Mouse (Mus musculus): ENCODE measurements around the gene Kars. TPM values are rescaled to one million over a fixed set of nuclear protein-coding genes. Genes with fewer than 3 reads are reported as not detected.

Gene Kars
- polyA plus RNA-seq (2015; fragmentation: Nextera tagmentation; extraction: Ambion mirVana), result 126 and 140 TPM in 2 replicates

- peaks cover 46% of the 10 kb centered on the region for H3K4me1 ChIP-seq (replicated peaks)
- H3K36me3 ChIP-seq, result peaks cover 23% of the 10 kb centered on the region
- H3K4me2 ChIP-seq, result peak within 1 kb of the TSS; percentile 99
- H3K4me3 ChIP-seq (replicated peaks), result peak within 1 kb of the TSS; percentile 96
- WGBS (ENCODE audit: insufficient replicate concordance), result under 1% methylated on average over 61 of the region's 61 CpGs
- peak; percentile 91 for DNase-seq
- no peaks in the 10 kb centered on the region for H3K9me3 ChIP-seq (replicated peaks)
- H3K27me3 ChIP-seq, result no peaks in the 10 kb centered on the region
- peak; percentile 92 for ATAC-seq (ENCODE audit: low read depth)
- peak within 1 kb of the TSS; percentile 87 for H3K27ac ChIP-seq
- peak within 1 kb of the TSS; percentile 92 for H3K9ac ChIP-seq
These were observed at the start of gene Kars, which contains the start of gene Terf2ip for GRCm38 (mm10) chr8:112010997-112011815. TSS of gene Kars (minus strand) at chr8:112011323. TSS of gene Terf2ip (plus strand) at chr8:112011398.

- no peak overlapping the region for H3K27ac ChIP-seq
- H3K36me3 ChIP-seq, result no peaks in the 10 kb centered on the region
- no peak for ATAC-seq (ENCODE audit: low read depth)
- DNase-seq, result no peak
- H3K4me3 ChIP-seq (replicated peaks), result no peak overlapping the region
- H3K9me3 ChIP-seq (replicated peaks), result no peaks in the 10 kb centered on the region
- no peaks in the 10 kb centered on the region for H3K4me1 ChIP-seq (replicated peaks)
- no peak overlapping the region for H3K9ac ChIP-seq
- no peak overlapping the region for H3K4me2 ChIP-seq
- H3K27me3 ChIP-seq, result no peaks in the 10 kb centered on the region
These were observed 43.3 kb upstream of the Kars start for GRCm38 (mm10) chr8:112054456-112054855.

- DNase-seq, result no peak
- H3K27ac ChIP-seq, result no peak overlapping the region
- no peaks in the 10 kb centered on the region for H3K4me1 ChIP-seq (replicated peaks)
- no peaks in the 10 kb centered on the region for H3K9me3 ChIP-seq (replicated peaks)
- H3K4me3 ChIP-seq (replicated peaks), result no peak overlapping the region
- H3K36me3 ChIP-seq, result no peaks in the 10 kb centered on the region
- no peak overlapping the region for H3K9ac ChIP-seq
- no peak for ATAC-seq (ENCODE audit: low read depth)
- no peaks in the 10 kb centered on the region for H3K27me3 ChIP-seq
- H3K4me2 ChIP-seq, result no peak overlapping the region
- WGBS (ENCODE audit: insufficient replicate concordance), result 60% methylated on average over 9 of the region's 9 CpGs
These were observed 40.4 kb upstream of the Kars start for GRCm38 (mm10) chr8:112051537-112051936.

GRCm38 (mm10) chr8:112049984-112050383 lies 38.9 kb upstream of the Kars start:
- Histone ChIP-seq H3K9me3 (replicated peaks) (no peaks in the 10 kb centered on the region), H3K9ac (no peak overlapping the region), H3K4me1 (replicated peaks) (no peaks in the 10 kb centered on the region), H3K27me3 (no peaks in the 10 kb centered on the region), H3K4me3 (replicated peaks) (no peak overlapping the region), H3K4me2 (no peak overlapping the region), H3K36me3 (no peaks in the 10 kb centered on the region), H3K27ac (no peak overlapping the region)
- no peak for DNase-seq
- no peak for ATAC-seq (ENCODE audit: low read depth)
- WGBS (ENCODE audit: insufficient replicate concordance), result 61% methylated on average over 6 of the region's 6 CpGs

- no peaks in the 10 kb centered on the region for H3K27me3 ChIP-seq
- no peak for DNase-seq
- H3K4me1 ChIP-seq (replicated peaks), result no peaks in the 10 kb centered on the region
- no peak overlapping the region for H3K4me2 ChIP-seq
- no peak overlapping the region for H3K9ac ChIP-seq
- no peaks in the 10 kb centered on the region for H3K9me3 ChIP-seq (replicated peaks)
- no peak overlapping the region for H3K4me3 ChIP-seq (replicated peaks)
- H3K36me3 ChIP-seq, result no peaks in the 10 kb centered on the region
- whole genome bisulfite sequencing (ENCODE audit: insufficient replicate concordance), result 69% methylated on average over 6 of the region's 6 CpGs
- H3K27ac ChIP-seq, result no peak overlapping the region
- no peak for ATAC-seq (ENCODE audit: low read depth)
These were observed 37.2 kb upstream of the Kars start for GRCm38 (mm10) chr8:112048293-112048692.

- DNase-seq (peak; percentile 42), ATAC-seq (ENCODE audit: low read depth) (0 out of 2 replicates have a peak, but pooled peaks have one; percentile 29)
- no peaks in the 10 kb centered on the region for H3K9me3 ChIP-seq (replicated peaks)
- no peak overlapping the region for H3K4me3 ChIP-seq (replicated peaks)
- no peak overlapping the region for H3K9ac ChIP-seq
- H3K4me1 ChIP-seq (replicated peaks), result no peaks in the 10 kb centered on the region
- no peaks in the 10 kb centered on the region for H3K36me3 ChIP-seq
- no peaks in the 10 kb centered on the region for H3K27me3 ChIP-seq
- no peak overlapping the region for H3K4me2 ChIP-seq
- no peak overlapping the region for H3K27ac ChIP-seq
- 5% methylated on average over 7 of the region's 7 CpGs for WGBS (ENCODE audit: insufficient replicate concordance)
These were observed 34.8 kb upstream of the Kars start for GRCm38 (mm10) chr8:112045896-112046295.

GRCm38 (mm10) chr8:112045182-112045581 lies 34.1 kb upstream of the Kars start:
- WGBS (ENCODE audit: insufficient replicate concordance), result 63% methylated on average over 5 of the region's 5 CpGs
- H3K4me1 ChIP-seq (replicated peaks), result no peaks in the 10 kb centered on the region
- no peak overlapping the region for H3K4me2 ChIP-seq
- no peak overlapping the region for H3K4me3 ChIP-seq (replicated peaks)
- ATAC-seq (ENCODE audit: low read depth) (no peak), DNase-seq (no peak)
- H3K27ac ChIP-seq, result no peak overlapping the region
- no peaks in the 10 kb centered on the region for H3K36me3 ChIP-seq
- H3K27me3 ChIP-seq, result no peaks in the 10 kb centered on the region
- H3K9ac ChIP-seq, result no peak overlapping the region
- no peaks in the 10 kb centered on the region for H3K9me3 ChIP-seq (replicated peaks)

- H3K27ac ChIP-seq, result no peak overlapping the region
- H3K27me3 ChIP-seq, result no peaks in the 10 kb centered on the region
- no peak overlapping the region for H3K9ac ChIP-seq
- no peak overlapping the region for H3K4me3 ChIP-seq (replicated peaks)
- no peaks in the 10 kb centered on the region for H3K9me3 ChIP-seq (replicated peaks)
- no peaks in the 10 kb centered on the region for H3K4me1 ChIP-seq (replicated peaks)
- 67% methylated on average over 18 of the region's 18 CpGs for WGBS (ENCODE audit: insufficient replicate concordance)
- ATAC-seq (ENCODE audit: low read depth), result no peak
- no peak for DNase-seq
- H3K36me3 ChIP-seq, result no peaks in the 10 kb centered on the region
- H3K4me2 ChIP-seq, result no peak overlapping the region
These were observed 26.4 kb upstream of the Kars start for GRCm38 (mm10) chr8:112037521-112037920.

GRCm38 (mm10) chr8:112034603-112035002 lies 23.5 kb upstream of the Kars start:
- Histone ChIP-seq H3K4me2 (no peak overlapping the region), H3K4me1 (replicated peaks) (no peaks in the 10 kb centered on the region), H3K9ac (no peak overlapping the region), H3K27ac (no peak overlapping the region), H3K36me3 (no peaks in the 10 kb centered on the region), H3K9me3 (replicated peaks) (no peaks in the 10 kb centered on the region), H3K4me3 (replicated peaks) (no peak overlapping the region), H3K27me3 (no peaks in the 10 kb centered on the region)
- WGBS (ENCODE audit: insufficient replicate concordance), result 5% methylated on average over 8 of the region's 8 CpGs
- DNase-seq, result peak; percentile 35
- ATAC-seq (ENCODE audit: low read depth), result no peak

GRCm38 (mm10) chr8:112033071-112033470 lies 21.9 kb upstream of the Kars start:
- Histone ChIP-seq H3K4me1 (replicated peaks) (no peaks in the 10 kb centered on the region), H3K4me3 (replicated peaks) (no peak overlapping the region), H3K27ac (no peak overlapping the region), H3K36me3 (no peaks in the 10 kb centered on the region), H3K9me3 (replicated peaks) (no peaks in the 10 kb centered on the region), H3K9ac (no peak overlapping the region), H3K27me3 (no peaks in the 10 kb centered on the region), H3K4me2 (no peak overlapping the region)
- no peak for ATAC-seq (ENCODE audit: low read depth)
- no peak for DNase-seq
- WGBS (ENCODE audit: insufficient replicate concordance), result 69% methylated on average over 7 of the region's 7 CpGs

GRCm38 (mm10) chr8:112030663-112031062 lies 19.5 kb upstream of the Kars start:
- Histone ChIP-seq H3K27ac (no peak overlapping the region), H3K4me3 (replicated peaks) (no peak overlapping the region), H3K4me1 (replicated peaks) (no peaks in the 10 kb centered on the region), H3K36me3 (no peaks in the 10 kb centered on the region), H3K9me3 (replicated peaks) (no peaks in the 10 kb centered on the region), H3K4me2 (no peak overlapping the region), H3K9ac (no peak overlapping the region), H3K27me3 (no peaks in the 10 kb centered on the region)
- WGBS (ENCODE audit: insufficient replicate concordance), result 51% methylated on average over 6 of the region's 6 CpGs
- DNase-seq (no peak), ATAC-seq (ENCODE audit: low read depth) (no peak)

- Histone ChIP-seq H3K4me3 (replicated peaks) (no peak overlapping the region), H3K9ac (no peak overlapping the region), H3K36me3 (no peaks in the 10 kb centered on the region), H3K9me3 (replicated peaks) (no peaks in the 10 kb centered on the region), H3K4me2 (no peak overlapping the region), H3K4me1 (replicated peaks) (no peaks in the 10 kb centered on the region), H3K27ac (no peak overlapping the region), H3K27me3 (no peaks in the 10 kb centered on the region)
- ATAC-seq (ENCODE audit: low read depth) (no peak), DNase-seq (no peak)
- WGBS (ENCODE audit: insufficient replicate concordance), result 60% methylated on average over 7 of the region's 7 CpGs
These were observed 18.3 kb upstream of the Kars start for GRCm38 (mm10) chr8:112029455-112029854.

Measured in liver, embryonic 13.5 days (tissue).